Mouse (Mus musculus) embryonic fibroblast, embryonic 13.5 days (primary cell): Measurements from ENCODE around the gene Hmga2. TPM values are rescaled to one million over a fixed set of nuclear protein-coding genes. Genes with fewer than 3 reads are reported as not detected.

Experiments
- H3K27ac ChIP-seq: 2 replicates; pipeline ENCODE4 v1.5.1; 2012; ENCODE audit warnings: low read length, control low read depth, inconsistent platforms; ENCODE audit not compliant: insufficient read depth
- H3K4me1 ChIP-seq: 2 replicates; pipeline ENCODE4 v1.6.1; 2011; ENCODE audit warnings: low read length; ENCODE audit not compliant: control insufficient read depth, insufficient read depth
- H3K4me3 ChIP-seq: 2 replicates; pipeline ENCODE4 v1.5.1; 2011; ENCODE audit warnings: mild to moderate bottlenecking, control low read depth, low read length; ENCODE audit not compliant: insufficient read depth
- CTCF ChIP-seq: IDR thresholded peaks from 2 replicates; pipeline ENCODE4 v1.5.1; 2011; ENCODE audit warnings: mild to moderate bottlenecking, control low read depth, low read length, moderate library complexity, borderline replicate concordance; ENCODE audit not compliant: insufficient read depth
- POLR2A ChIP-seq: IDR thresholded peaks from 2 replicates; pipeline ENCODE4 v1.6.1; 2011; ENCODE audit warnings: low read depth, mild to moderate bottlenecking, control low read depth, low read length, moderate library complexity
- polyA plus RNA-seq: library from polyadenylated mRNA; stranded (reverse); fragments of >200 nt; gene quantifications from 2 replicates; pipeline ENCODE4 v1.2.4, GENCODE M21; 2011; ENCODE audit warnings: low read depth; ENCODE audit not compliant: missing spikeins, insufficient read length

Gene Hmga2
- polyA plus RNA-seq, 1 experiment: 195 TPM

- Histone ChIP-seq H3K27ac (peak overlapping the region; percentile 37), H3K4me1 (peaks cover 37% of the 10 kb centered on the region), H3K4me3 (no peak overlapping the region)
- TF ChIP-seq POLR2A (no peak), CTCF (no peak)
Measured at GRCm38 (mm10) chr10:120417488-120418118, 58.7 kb downstream of the Hmga2 start.

GRCm38 (mm10) chr10:120417116-120417487, 59.2 kb downstream of the Hmga2 start:
- TF ChIP-seq CTCF: no peak
- no peak for TF ChIP-seq POLR2A
- Histone ChIP-seq H3K4me3 (no peak overlapping the region), H3K4me1 (peaks cover 33% of the 10 kb centered on the region), H3K27ac (peak overlapping the region; percentile 37)

GRCm38 (mm10) chr10:120416628-120417027, 59.6 kb downstream of the Hmga2 start:
- Histone ChIP-seq H3K4me3 (no peak overlapping the region), H3K27ac (peak overlapping the region; percentile 4), H3K4me1 (peaks cover 33% of the 10 kb centered on the region)
- TF ChIP-seq POLR2A (no peak), CTCF (no peak)

- peaks cover 14% of the 10 kb centered on the region for H3K4me1 ChIP-seq
- TF ChIP-seq POLR2A (no peak), CTCF (no peak)
- no peak overlapping the region for H3K27ac ChIP-seq
- H3K4me3 ChIP-seq: no peak overlapping the region
Measured at GRCm38 (mm10) chr10:120412215-120412614, 64.1 kb downstream of the Hmga2 start.

- Histone ChIP-seq H3K4me1 (peaks cover 12% of the 10 kb centered on the region), H3K27ac (no peak overlapping the region), H3K4me3 (no peak overlapping the region)
- TF ChIP-seq CTCF (no peak), POLR2A (no peak)
Measured at GRCm38 (mm10) chr10:120410958-120411357, 65.3 kb downstream of the Hmga2 start.

- TF ChIP-seq CTCF (no peak), POLR2A (no peak)
- H3K4me3 ChIP-seq: no peak overlapping the region
- H3K27ac ChIP-seq: peak overlapping the region; percentile 20; the same call in 1 of the 2 replicates
- peaks cover 15% of the 10 kb centered on the region for H3K4me1 ChIP-seq
Measured at GRCm38 (mm10) chr10:120409131-120409530, 67.1 kb downstream of the Hmga2 start.

- peak overlapping the region; percentile 22; the same call in 1 of the 2 replicates for H3K27ac ChIP-seq
- TF ChIP-seq CTCF (no peak), POLR2A (no peak)
- no peak overlapping the region for H3K4me3 ChIP-seq
- H3K4me1 ChIP-seq: peaks cover 30% of the 10 kb centered on the region
Measured at GRCm38 (mm10) chr10:120407230-120407629, 69.0 kb downstream of the Hmga2 start.

- Histone ChIP-seq H3K4me3 (no peak overlapping the region), H3K4me1 (peaks cover 32% of the 10 kb centered on the region), H3K27ac (peak overlapping the region; percentile 30; the same call in 1 of the 2 replicates)
- TF ChIP-seq POLR2A (no peak), CTCF (no peak)
Measured at GRCm38 (mm10) chr10:120406038-120406437, 70.2 kb downstream of the Hmga2 start.

- no peak overlapping the region for H3K27ac ChIP-seq
- TF ChIP-seq CTCF (no peak), POLR2A (no peak)
- H3K4me1 ChIP-seq: peaks cover 39% of the 10 kb centered on the region
- no peak overlapping the region for H3K4me3 ChIP-seq
Measured at GRCm38 (mm10) chr10:120405322-120405721, 70.9 kb downstream of the Hmga2 start.

GRCm38 (mm10) chr10:120402966-120403365, 73.3 kb downstream of the Hmga2 start:
- Histone ChIP-seq H3K27ac (peak overlapping the region; percentile 64), H3K4me1 (peaks cover 49% of the 10 kb centered on the region), H3K4me3 (no peak overlapping the region)
- TF ChIP-seq POLR2A: no peak
